Mouse (Mus musculus) ES-E14 (cell line): ENCODE data around the gene Megf11. TPM values are rescaled to one million over a fixed set of nuclear protein-coding genes. Genes with fewer than 3 reads are reported as not detected.
"Not testable (repeated sequence)": the region's sequence is repeated elsewhere in the genome, so short reads cannot be mapped to it uniquely, and the experiment has no call there.

ENCODE experiments used
- DNase-seq: peaks from one replicate; pipeline ENCODE4 v3.0.0-alpha.2; 2013; ENCODE audit warnings: low read depth, low spot score
- H3K27ac ChIP-seq: 2 replicates; pipeline ENCODE4 v1.5.1; 2012; ENCODE audit warnings: low read depth, mild to moderate bottlenecking, low read length, moderate library complexity, mixed read lengths; ENCODE audit not compliant: poor library complexity, insufficient read depth, severe bottlenecking
- H3K36me3 ChIP-seq: 2 replicates; pipeline ENCODE4 v1.6.1; 2012; ENCODE audit warnings: mild to moderate bottlenecking, low read length, moderate library complexity, mixed read lengths; ENCODE audit not compliant: control insufficient read depth, poor library complexity, insufficient read depth, severe bottlenecking
- H3K4me1 ChIP-seq, 2 experiments: fragments of 150-350 bp in 1 of 2; sonication (generic) in 1 of 2; 2 replicates each; pipeline ENCODE4 v1.6.1; 2012; ENCODE audit warnings: low read length in 2 of 2, mild to moderate bottlenecking in 1 of 2, mixed read lengths in 1 of 2; ENCODE audit not compliant: control insufficient read depth in 2 of 2, insufficient read depth in 2 of 2, poor library complexity in 1 of 2
- H3K4me3 ChIP-seq, 2 experiments: fragments of 150-350 bp in 1 of 2; sonication (generic) in 1 of 2; 2 replicates each; pipeline ENCODE4 v1.5.1; 2012; ENCODE audit warnings: low read length in 2 of 2, low read depth in 1 of 2, mild to moderate bottlenecking in 1 of 2, mixed read lengths in 1 of 2; ENCODE audit not compliant: insufficient read depth in 1 of 2, poor library complexity in 1 of 2, severe bottlenecking in 1 of 2
- H3K9ac ChIP-seq: 2 replicates; pipeline ENCODE4 v1.6.1; 2012; ENCODE audit warnings: low read depth, mild to moderate bottlenecking, low read length, mixed read lengths; ENCODE audit not compliant: poor library complexity, insufficient read depth, severe bottlenecking
- H3K9me3 ChIP-seq: fragments of 150-350 bp; sonication (generic); 2 replicates; pipeline ENCODE4 v1.6.1; 2012; ENCODE audit warnings: low read depth, mild to moderate bottlenecking, low read length; ENCODE audit not compliant: control insufficient read depth, insufficient read depth
- CHD2 ChIP-seq: IDR thresholded peaks from 2 replicates; pipeline ENCODE4 v1.6.1; 2014; ENCODE audit warnings: mild to moderate bottlenecking, low read depth, low read length, inconsistent platforms
- HCFC1 ChIP-seq: IDR thresholded peaks from 2 replicates; pipeline ENCODE4 v1.6.1; 2012; ENCODE audit warnings: low read length, inconsistent platforms, borderline replicate concordance; ENCODE audit not compliant: insufficient read depth
- MAFK ChIP-seq: IDR thresholded peaks from 2 replicates; pipeline ENCODE4 v1.6.1; 2014; ENCODE audit warnings: mild to moderate bottlenecking, low read depth, low read length, inconsistent platforms; ENCODE audit not compliant: insufficient read depth
- ZC3H11A ChIP-seq: IDR thresholded peaks from 2 replicates; pipeline ENCODE4 v1.6.1; 2012; ENCODE audit warnings: low read depth, mild to moderate bottlenecking, inconsistent platforms, low read length, borderline replicate concordance
- ZNF384 ChIP-seq: IDR thresholded peaks from 2 replicates; pipeline ENCODE4 v1.6.1; 2012; ENCODE audit warnings: low read depth, low read length, inconsistent platforms
- in situ Hi-C, 2 experiments: fragments of 600-800 bp; cut with MboI; formaldehyde crosslinking; loops; one replicate each; pipeline ENCODE4 v1.15.1; 2025; ENCODE audit warnings: low sequenced_read_pairs in 2 of 2, inconsistent platforms in 1 of 2; ENCODE audit not compliant: unreplicated experiment in 2 of 2
- total RNA-seq: library from RNA; depleted of rRNA; stranded (reverse); fragments of 300-350 nt; gene quantifications from 2 replicates; pipeline ENCODE4 v1.2.3, GENCODE M21; 2012

The Megf11 gene
- total RNA-seq, 1 experiment, result 7.5 TPM

GRCm38 (mm10) chr9:64703420-64703965 lies 318.1 kb downstream of the Megf11 start:
- H3K9ac ChIP-seq, result no peak overlapping the region
- no peaks in the 10 kb centered on the region for H3K36me3 ChIP-seq
- in situ Hi-C loops, result no loop called here
- H3K9me3 ChIP-seq, result no peaks in the 10 kb centered on the region
- TF ChIP-seq MAFK, result no peak
- TF ChIP-seq CHD2, result no peak
- no peak for TF ChIP-seq HCFC1
- TF ChIP-seq ZNF384, result no peak
- TF ChIP-seq ZC3H11A, result no peak
- peaks cover 0 to 3% of the 10 kb centered on the region in 2 experiments; a peak in 1 of 4 replicates for H3K4me1 ChIP-seq
- DNase-seq, result no peak
- H3K4me3 ChIP-seq, result no peak overlapping the region
- H3K27ac ChIP-seq, result no peak overlapping the region

- Histone ChIP-seq H3K27ac (no peak overlapping the region), H3K4me1 (peaks cover 0 to 3% of the 10 kb centered on the region in 2 experiments; a peak in 1 of 4 replicates), H3K4me3 (no peak overlapping the region), H3K9me3 (no peaks in the 10 kb centered on the region), H3K36me3 (no peaks in the 10 kb centered on the region), H3K9ac (no peak overlapping the region)
- TF ChIP-seq HCFC1 (no peak), CHD2 (no peak), MAFK (no peak), ZC3H11A (no peak), ZNF384 (no peak)
- DNase-seq, result no peak
- in situ Hi-C loops, result no loop called here
Observed at GRCm38 (mm10) chr9:64704073-64704840, 318.8 kb downstream of the Megf11 start.

- H3K4me1 ChIP-seq, H3K9ac ChIP-seq, H3K36me3 ChIP-seq, H3K27ac ChIP-seq, H3K9me3 ChIP-seq, in situ Hi-C loops, DNase-seq, H3K4me3 ChIP-seq: not testable (repeated sequence)
Observed at GRCm38 (mm10) chr9:64710291-64710690, 324.9 kb downstream of the Megf11 start.

GRCm38 (mm10) chr9:64719526-64720163 lies 334.2 kb downstream of the Megf11 start:
- in situ Hi-C loops, result no loop called here

More at GRCm38 (mm10) chr9:64719526-64720163, 334.2 kb downstream of the Megf11 start:
- Histone ChIP-seq H3K4me3 (no peak overlapping the region), H3K27ac (no peak overlapping the region), H3K9ac (no peak overlapping the region), H3K36me3 (no peaks in the 10 kb centered on the region), H3K9me3 (no peaks in the 10 kb centered on the region), H3K4me1 (no peaks in the 10 kb centered on the region)
- no peak for DNase-seq
- TF ChIP-seq ZNF384, result no peak
- TF ChIP-seq HCFC1, result no peak
- TF ChIP-seq CHD2, result no peak
- TF ChIP-seq MAFK, result no peak
- TF ChIP-seq ZC3H11A, result no peak
